ENCODE assay signal across 20 mouse cellular contexts in the genomic region with DNA sequence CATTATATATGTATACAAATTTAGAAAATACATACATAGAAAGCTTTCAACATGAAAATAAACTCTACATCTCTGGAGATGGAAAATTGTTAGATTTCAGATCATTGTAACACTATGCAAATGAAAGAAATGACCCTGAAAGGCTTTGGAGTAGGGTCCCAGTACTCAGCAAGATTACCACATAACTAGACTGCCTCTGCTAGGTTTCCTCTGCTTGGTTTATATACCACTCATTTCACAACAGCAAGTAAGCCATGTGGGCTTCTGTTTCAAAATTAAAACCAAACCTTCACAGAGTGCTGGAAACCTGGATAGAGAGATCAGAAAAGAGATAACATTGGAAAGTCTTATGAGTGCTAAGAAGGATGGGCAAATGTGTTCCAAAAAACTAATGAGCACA.
DNase-seq lines count a peak whose midpoint lies in the region; ATAC-seq lines count a peak whose summit lies in the region.
"Had no signal": no experiment of that assay in that cellular context is flagged by ENCODE, and none has a peak within 500 bp of the region (broad histone marks: within the 10 kb centered on the region; RNA-seq: fewer than 3 reads in every experiment).

No protein-coding gene starts in this region.

- peak; percentile 34 for DNase-seq in 416B (ENCODE audit: low read depth)
- DNase-seq in thymus, postnatal 14 days, result no peak
- DNase-seq in spleen, postnatal 4 days (ENCODE audit: low spot score in 2 of 2), result no peak
- DNase-seq: adrenal gland, adult 8-10 months; adrenal gland, postnatal 14 days; adrenal gland, postnatal 36 days; B cell, adult 2 months; cerebellum, adult 11-12 months; cerebellum, adult 2 months; cerebellum, adult 9-10 months; cerebellum, postnatal 10 days; cerebellum, postnatal 25 days; forebrain, postnatal 0 days had no signal

- ATAC-seq in granulocyte monocyte progenitor cell, adult 5-6 weeks (replicated peaks; ENCODE audit: poor library complexity, severe bottlenecking), result peak; percentile 93
- ATAC-seq in megakaryocyte progenitor cell, adult 5-6 weeks (replicated peaks; ENCODE audit: poor library complexity), result peak; percentile 70
- ATAC-seq: activated CD4-positive, CD25-positive, alpha-beta regulatory T cell, adult 4 months; CD4-positive, CD25-positive, alpha-beta regulatory T cell, adult 4 months; forebrain, embryonic 13.5 days; forebrain, embryonic 15.5 days; forebrain, postnatal 0 days; Patski had no signal
